Mouse (Mus musculus): ENCODE data around the gene Bcl2l2.

Bcl2l2 gene

GRCm38 (mm10) chr14:54925349-54926342, 42.5 kb downstream of the Bcl2l2 start, which contains the start of gene Efs:
Gene Efs (minus strand): TSS chr14:54926126.
- TF ChIP-seq CTCF (conservative IDR thresholded peaks at IDR 0.05; ENCODE audit: low read length) (no peak), POU5F1 (IDR thresholded peaks at IDR 0.05; ENCODE audit: borderline replicate concordance, low read length) (no peak), NANOG (IDR thresholded peaks at IDR 0.05; ENCODE audit: borderline replicate concordance, low read length) (no peak)
- Histone ChIP-seq H3K36me3 (ENCODE audit: insufficient read depth, low read length) (peaks cover 19% of the 10 kb centered on the region), H3K9me3 (ENCODE audit: low read length) (no peaks in the 10 kb centered on the region), H3K4me3 (replicated peaks; ENCODE audit: low read length) (peak within 1 kb of the TSS; percentile 87), H3K4me1 (replicated peaks; ENCODE audit: low read depth, low read length) (peaks cover 66% of the 10 kb centered on the region), H3K27me3 (ENCODE audit: insufficient read depth, low read length) (peaks cover 41% of the 10 kb centered on the region)

- Histone ChIP-seq H3K4me3 (replicated peaks; ENCODE audit: low read length) (peak overlapping the region; percentile 87), H3K4me1 (replicated peaks; ENCODE audit: low read depth, low read length) (peaks cover 70% of the 10 kb centered on the region), H3K36me3 (ENCODE audit: insufficient read depth, low read length) (peaks cover 11% of the 10 kb centered on the region; the same call in 1 of the 2 replicates), H3K27me3 (ENCODE audit: insufficient read depth, low read length) (peaks cover 41% of the 10 kb centered on the region), H3K9me3 (ENCODE audit: low read length) (no peaks in the 10 kb centered on the region)
- TF ChIP-seq CTCF (conservative IDR thresholded peaks at IDR 0.05; ENCODE audit: low read length), result no peak
- TF ChIP-seq POU5F1 (IDR thresholded peaks at IDR 0.05; ENCODE audit: borderline replicate concordance, low read length), result no peak
- no peak for TF ChIP-seq NANOG (IDR thresholded peaks at IDR 0.05; ENCODE audit: borderline replicate concordance, low read length)
These were observed 43.4 kb downstream of the Bcl2l2 start for GRCm38 (mm10) chr14:54926401-54927158.

- TF ChIP-seq POU5F1 (IDR thresholded peaks at IDR 0.05; ENCODE audit: borderline replicate concordance, low read length), result no peak
- no peak for TF ChIP-seq CTCF (conservative IDR thresholded peaks at IDR 0.05; ENCODE audit: low read length)
- TF ChIP-seq NANOG (IDR thresholded peaks at IDR 0.05; ENCODE audit: borderline replicate concordance, low read length), result no peak
- peak overlapping the region; percentile 87 for H3K4me3 ChIP-seq (replicated peaks; ENCODE audit: low read length)
- peaks cover 77% of the 10 kb centered on the region for H3K4me1 ChIP-seq (replicated peaks; ENCODE audit: low read depth, low read length)
- peaks cover 4% of the 10 kb centered on the region; the same call in 1 of the 2 replicates for H3K36me3 ChIP-seq (ENCODE audit: insufficient read depth, low read length)
- peaks cover 37% of the 10 kb centered on the region for H3K27me3 ChIP-seq (ENCODE audit: insufficient read depth, low read length)
- H3K9me3 ChIP-seq (ENCODE audit: low read length), result no peaks in the 10 kb centered on the region
These were observed 44.1 kb downstream of the Bcl2l2 start for GRCm38 (mm10) chr14:54927296-54927695.

- Histone ChIP-seq H3K4me3 (replicated peaks; ENCODE audit: low read length) (no peak overlapping the region; the same call in 1 of the 2 replicates), H3K36me3 (ENCODE audit: insufficient read depth, low read length) (no peaks in the 10 kb centered on the region), H3K27me3 (ENCODE audit: insufficient read depth, low read length) (peaks cover 46% of the 10 kb centered on the region), H3K9me3 (ENCODE audit: low read length) (no peaks in the 10 kb centered on the region), H3K4me1 (replicated peaks; ENCODE audit: low read depth, low read length) (peaks cover 76% of the 10 kb centered on the region)
- no peak for TF ChIP-seq NANOG (IDR thresholded peaks at IDR 0.05; ENCODE audit: borderline replicate concordance, low read length)
These were observed 46.6 kb downstream of the Bcl2l2 start for GRCm38 (mm10) chr14:54929801-54930200.

GRCm38 (mm10) chr14:54930431-54930830, 47.3 kb downstream of the Bcl2l2 start:
- no peak overlapping the region for H3K4me3 ChIP-seq (replicated peaks; ENCODE audit: low read length)
- peaks cover 46% of the 10 kb centered on the region for H3K27me3 ChIP-seq (ENCODE audit: insufficient read depth, low read length)
- no peak for TF ChIP-seq POU5F1 (IDR thresholded peaks at IDR 0.05; ENCODE audit: borderline replicate concordance, low read length)
- no peak for TF ChIP-seq NANOG (IDR thresholded peaks at IDR 0.05; ENCODE audit: borderline replicate concordance, low read length)
- no peak for TF ChIP-seq CTCF (conservative IDR thresholded peaks at IDR 0.05; ENCODE audit: low read length)
- peaks cover 76% of the 10 kb centered on the region for H3K4me1 ChIP-seq (replicated peaks; ENCODE audit: low read depth, low read length)
- H3K9me3 ChIP-seq (ENCODE audit: low read length), result no peaks in the 10 kb centered on the region
- no peaks in the 10 kb centered on the region for H3K36me3 ChIP-seq (ENCODE audit: insufficient read depth, low read length)

- Histone ChIP-seq H3K4me1 (replicated peaks; ENCODE audit: low read depth, low read length) (peaks cover 66% of the 10 kb centered on the region), H3K9me3 (ENCODE audit: low read length) (no peaks in the 10 kb centered on the region), H3K27me3 (ENCODE audit: insufficient read depth, low read length) (peaks cover 52% of the 10 kb centered on the region), H3K36me3 (ENCODE audit: insufficient read depth, low read length) (no peaks in the 10 kb centered on the region), H3K4me3 (replicated peaks; ENCODE audit: low read length) (0 out of 2 replicates have a peak within 1 kb of the TSS, but pooled peaks have one; percentile 37)
- TF ChIP-seq CTCF (conservative IDR thresholded peaks at IDR 0.05; ENCODE audit: low read length) (no peak), POU5F1 (IDR thresholded peaks at IDR 0.05; ENCODE audit: borderline replicate concordance, low read length) (no peak), NANOG (IDR thresholded peaks at IDR 0.05; ENCODE audit: borderline replicate concordance, low read length) (no peak)
These were observed 49.5 kb downstream of the Bcl2l2 start, which contains the start of gene Il25 for GRCm38 (mm10) chr14:54932645-54933150. Gene Il25 (plus strand): TSS chr14:54932695.

GRCm38 (mm10) chr14:54935904-54936830, 53.0 kb downstream of the Bcl2l2 start, which contains the start of gene Cmtm5:
Gene Cmtm5 (plus strand): TSS chr14:54936261.
- TF ChIP-seq NANOG (IDR thresholded peaks at IDR 0.05; ENCODE audit: borderline replicate concordance, low read length), result no peak
- TF ChIP-seq POU5F1 (IDR thresholded peaks at IDR 0.05; ENCODE audit: borderline replicate concordance, low read length), result no peak
- TF ChIP-seq CTCF (conservative IDR thresholded peaks at IDR 0.05; ENCODE audit: low read length), result no peak
- Histone ChIP-seq H3K4me1 (replicated peaks; ENCODE audit: low read depth, low read length) (peaks cover 42% of the 10 kb centered on the region), H3K27me3 (ENCODE audit: insufficient read depth, low read length) (peaks cover 44% of the 10 kb centered on the region), H3K9me3 (ENCODE audit: low read length) (no peaks in the 10 kb centered on the region), H3K4me3 (replicated peaks; ENCODE audit: low read length) (peak within 1 kb of the TSS; percentile 76), H3K36me3 (ENCODE audit: insufficient read depth, low read length) (no peaks in the 10 kb centered on the region)

All from E14TG2a.4 (cell line).